Mouse (Mus musculus) neural tube, embryonic 15.5 days (tissue): ENCODE results near the gene Nepn. TPM values are rescaled to one million over a fixed set of nuclear protein-coding genes. Genes with fewer than 3 reads are reported as not detected.

ENCODE experiments used
- ATAC-seq: fragments of 200-750 bp; cut with Nextera tagmentation; 2 replicates; pipeline ENCODE4 v1.8.0; 2017; ENCODE audit warnings: mild to moderate bottlenecking, moderate TSS enrichment, moderate library complexity; ENCODE audit not compliant: low FRiP score
- H3K27ac ChIP-seq: fragments of 300-500 bp; sonication (generic); replicated peaks from 2 replicates; pipeline ENCODE4 v1.5.1; 2015; ENCODE audit warnings: mild to moderate bottlenecking, inconsistent platforms
- H3K27me3 ChIP-seq: fragments of 300-500 bp; sonication (generic); replicated peaks from 2 replicates; pipeline ENCODE4 v1.6.1; 2015; ENCODE audit warnings: inconsistent platforms
- H3K36me3 ChIP-seq: fragments of 300-500 bp; sonication (generic); 2 replicates; pipeline ENCODE4 v1.6.1; 2015; ENCODE audit warnings: inconsistent platforms
- H3K4me1 ChIP-seq: fragments of 300-500 bp; sonication (generic); 2 replicates; pipeline ENCODE4 v1.6.1; 2015; ENCODE audit warnings: inconsistent platforms
- H3K4me2 ChIP-seq: fragments of 300-500 bp; sonication (generic); 2 replicates; pipeline ENCODE4 v1.6.1; 2015; ENCODE audit warnings: inconsistent platforms, mild to moderate bottlenecking, moderate library complexity
- H3K4me3 ChIP-seq: fragments of 300-500 bp; sonication (generic); replicated peaks from 2 replicates; pipeline ENCODE4 v1.5.1; 2015; ENCODE audit warnings: mild to moderate bottlenecking, inconsistent platforms
- H3K9ac ChIP-seq: fragments of 300-500 bp; sonication (generic); replicated peaks from 2 replicates; pipeline ENCODE4 v1.6.1; 2015; ENCODE audit warnings: mild to moderate bottlenecking, inconsistent platforms
- H3K9me3 ChIP-seq: fragments of 300-500 bp; sonication (generic); replicated peaks from 2 replicates; pipeline ENCODE4 v1.6.1; 2016; ENCODE audit warnings: inconsistent platforms
- WGBS: fragments of 180-500 bp; shearing (Covaris S2); methylation state at CpG from one replicate; pipeline ENCODE4 v1.1.7; 2015; ENCODE audit warnings: mixed read lengths; 5-methylcytosine and 5-hydroxymethylcytosine counted together
- polyA plus RNA-seq: library from polyadenylated mRNA; unstranded; fragments of >200 nt; fragmentation: Nextera tagmentation; extraction: Ambion mirVana; gene quantifications from 2 replicates; pipeline ENCODE4 v1.2.1, GENCODE M21; 2015

Nepn gene
- polyA plus RNA-seq, 1 experiment from 2014 or later: 0.20 TPM

GRCm38 (mm10) chr10:52415020-52415419 lies 26.2 kb downstream of the Nepn start:
- H3K36me3 ChIP-seq: no peaks in the 10 kb centered on the region
- H3K4me3 ChIP-seq: no peak overlapping the region
- no peak overlapping the region for H3K9ac ChIP-seq
- WGBS: 88% methylated on average over 2 of the region's 2 CpGs
- H3K9me3 ChIP-seq: no peaks in the 10 kb centered on the region
- no peak overlapping the region for H3K27ac ChIP-seq
- no peaks in the 10 kb centered on the region; the same call in 1 of the 2 replicates for H3K27me3 ChIP-seq
- H3K4me1 ChIP-seq: peaks cover 15% of the 10 kb centered on the region
- no peak for ATAC-seq
- no peak overlapping the region for H3K4me2 ChIP-seq

- H3K4me3 ChIP-seq: peak overlapping the region; percentile 89
- ATAC-seq: no peak
- H3K27ac ChIP-seq: no peak overlapping the region
- H3K36me3 ChIP-seq: no peaks in the 10 kb centered on the region
- H3K9ac ChIP-seq: peak overlapping the region; percentile 41; the same call in 1 of the 2 replicates
- H3K4me1 ChIP-seq: peaks cover 24% of the 10 kb centered on the region
- 68% methylated on average over 2 of the region's 2 CpGs for WGBS
- H3K27me3 ChIP-seq: no peaks in the 10 kb centered on the region
- H3K4me2 ChIP-seq: peak overlapping the region; percentile 54
- no peaks in the 10 kb centered on the region for H3K9me3 ChIP-seq
Measured at GRCm38 (mm10) chr10:52416458-52416857, 27.7 kb downstream of the Nepn start.

GRCm38 (mm10) chr10:52417299-52417997 lies 28.7 kb downstream of the Nepn start, which contains the start of gene Nus1:
Gene Nus1 (plus strand): TSS chr10:52417547.
- Histone ChIP-seq H3K9ac (peak within 1 kb of the TSS; percentile 80), H3K27me3 (no peaks in the 10 kb centered on the region), H3K9me3 (no peaks in the 10 kb centered on the region), H3K4me1 (peaks cover 27% of the 10 kb centered on the region), H3K27ac (peak within 1 kb of the TSS; percentile 99), H3K4me2 (peak within 1 kb of the TSS; percentile 68), H3K4me3 (peak within 1 kb of the TSS; percentile 89), H3K36me3 (no peaks in the 10 kb centered on the region)
- WGBS: under 1% methylated on average over 77 of the region's 79 CpGs
- ATAC-seq: peak; percentile 99

- H3K27ac ChIP-seq: peak overlapping the region; percentile 99
- H3K9me3 ChIP-seq: no peaks in the 10 kb centered on the region
- no peaks in the 10 kb centered on the region for H3K27me3 ChIP-seq
- H3K4me3 ChIP-seq: peak overlapping the region; percentile 89
- peak overlapping the region; percentile 68 for H3K4me2 ChIP-seq
- peaks cover 28% of the 10 kb centered on the region for H3K4me1 ChIP-seq
- 2% methylated on average over 39 of the region's 39 CpGs for WGBS
- no peaks in the 10 kb centered on the region for H3K36me3 ChIP-seq
- peak; percentile 63 for ATAC-seq
- peak overlapping the region; percentile 80 for H3K9ac ChIP-seq
Measured at GRCm38 (mm10) chr10:52417998-52418860, 29.5 kb downstream of the Nepn start.

GRCm38 (mm10) chr10:52418931-52419330 lies 30.2 kb downstream of the Nepn start:
- Histone ChIP-seq H3K4me3 (peak overlapping the region; percentile 89), H3K9ac (peak overlapping the region; percentile 80), H3K27me3 (no peaks in the 10 kb centered on the region), H3K4me2 (peak overlapping the region; percentile 68), H3K4me1 (peaks cover 30% of the 10 kb centered on the region), H3K27ac (0 out of 2 replicates have a peak overlapping the region, but pooled peaks have one; percentile 99), H3K9me3 (no peaks in the 10 kb centered on the region), H3K36me3 (no peaks in the 10 kb centered on the region)
- no peak for ATAC-seq
- WGBS: 44% methylated on average over 5 of the region's 5 CpGs

GRCm38 (mm10) chr10:52419402-52419801 lies 30.6 kb downstream of the Nepn start:
- Histone ChIP-seq H3K4me2 (peak overlapping the region; percentile 68), H3K4me1 (peaks cover 32% of the 10 kb centered on the region), H3K27ac (no peak overlapping the region), H3K27me3 (no peaks in the 10 kb centered on the region), H3K9me3 (no peaks in the 10 kb centered on the region), H3K36me3 (no peaks in the 10 kb centered on the region), H3K4me3 (peak overlapping the region; percentile 89), H3K9ac (no peak overlapping the region; the same call in 1 of the 2 replicates)
- 28% methylated on average over 4 of the region's 4 CpGs for WGBS
- no peak for ATAC-seq

- 91% methylated on average over 1 of the region's 1 CpGs for WGBS
- Histone ChIP-seq H3K27me3 (no peaks in the 10 kb centered on the region), H3K4me1 (peaks cover 32% of the 10 kb centered on the region), H3K9me3 (no peaks in the 10 kb centered on the region), H3K36me3 (no peaks in the 10 kb centered on the region), H3K27ac (no peak overlapping the region), H3K4me3 (no peak overlapping the region), H3K4me2 (no peak overlapping the region), H3K9ac (no peak overlapping the region)
- ATAC-seq: no peak
Measured at GRCm38 (mm10) chr10:52420526-52420925, 31.8 kb downstream of the Nepn start.

GRCm38 (mm10) chr10:52421716-52422115 lies 32.9 kb downstream of the Nepn start:
- H3K4me1 ChIP-seq: peaks cover 34% of the 10 kb centered on the region
- no peak overlapping the region for H3K27ac ChIP-seq
- H3K4me3 ChIP-seq: no peak overlapping the region
- 96% methylated on average over 6 of the region's 6 CpGs for WGBS
- no peak for ATAC-seq
- H3K9me3 ChIP-seq: no peaks in the 10 kb centered on the region
- H3K9ac ChIP-seq: no peak overlapping the region
- H3K36me3 ChIP-seq: no peaks in the 10 kb centered on the region
- no peaks in the 10 kb centered on the region for H3K27me3 ChIP-seq
- no peak overlapping the region for H3K4me2 ChIP-seq

- no peak overlapping the region for H3K9ac ChIP-seq
- peaks cover 34% of the 10 kb centered on the region for H3K4me1 ChIP-seq
- no peak overlapping the region for H3K4me3 ChIP-seq
- H3K4me2 ChIP-seq: no peak overlapping the region
- no peak for ATAC-seq
- no peak overlapping the region for H3K27ac ChIP-seq
- no peaks in the 10 kb centered on the region for H3K27me3 ChIP-seq
- H3K9me3 ChIP-seq: no peaks in the 10 kb centered on the region
- 82% methylated on average over 2 of the region's 2 CpGs for WGBS
- no peaks in the 10 kb centered on the region for H3K36me3 ChIP-seq
Measured at GRCm38 (mm10) chr10:52423097-52423496, 34.3 kb downstream of the Nepn start.

- Histone ChIP-seq H3K4me3 (no peak overlapping the region), H3K9me3 (no peaks in the 10 kb centered on the region), H3K36me3 (peaks cover 14% of the 10 kb centered on the region), H3K4me1 (peaks cover 10% of the 10 kb centered on the region; the same call in 1 of the 2 replicates), H3K27ac (no peak overlapping the region), H3K27me3 (no peaks in the 10 kb centered on the region), H3K4me2 (no peak overlapping the region), H3K9ac (no peak overlapping the region)
- ATAC-seq: no peak
- WGBS: 88% methylated on average over 7 of the region's 7 CpGs
Measured at GRCm38 (mm10) chr10:52426314-52426980, 37.7 kb downstream of the Nepn start.

- Histone ChIP-seq H3K27ac (no peak overlapping the region), H3K4me2 (no peak overlapping the region), H3K36me3 (peaks cover 23% of the 10 kb centered on the region), H3K9me3 (no peaks in the 10 kb centered on the region), H3K4me1 (peaks cover 6% of the 10 kb centered on the region; the same call in 1 of the 2 replicates), H3K4me3 (no peak overlapping the region), H3K9ac (no peak overlapping the region), H3K27me3 (no peaks in the 10 kb centered on the region)
- ATAC-seq: no peak
- WGBS: 38% methylated on average over 2 of the region's 2 CpGs
Measured at GRCm38 (mm10) chr10:52427634-52428415, 39.1 kb downstream of the Nepn start.
